Mouse (Mus musculus): ENCODE data around the gene Eif4a1.
"Not testable (repeated sequence)": the region's sequence is repeated elsewhere in the genome, so short reads cannot be mapped to it uniquely, and the experiment has no call there.

The Eif4a1 gene

GRCm38 (mm10) chr11:69702886-69703285, 30.7 kb upstream of the Eif4a1 start:
- DNase-seq (ENCODE audit: low read depth in 1 of 2, low spot score in 2 of 2) = not testable (repeated sequence)

- no peak for DNase-seq (ENCODE audit: low read depth in 1 of 2, low spot score in 2 of 2)
These were observed 27.4 kb upstream of the Eif4a1 start for GRCm38 (mm10) chr11:69699595-69699994.

- DNase-seq (ENCODE audit: low read depth in 1 of 2, low spot score in 2 of 2) = no peak
These were observed 26.4 kb upstream of the Eif4a1 start for GRCm38 (mm10) chr11:69698574-69698973.

- no peak for DNase-seq (ENCODE audit: low read depth in 1 of 2, low spot score in 2 of 2)
These were observed 25.2 kb upstream of the Eif4a1 start for GRCm38 (mm10) chr11:69697396-69697795.

GRCm38 (mm10) chr11:69695361-69696181, 23.3 kb upstream of the Eif4a1 start, which contains the start of the genes Tnfsf12 and Tnfsfm13:
Gene Tnfsf12, minus strand, starts transcription at chr11:69695849.
Gene Tnfsfm13, minus strand, starts transcription at chr11:69696098.
- peak; percentile 66 to 73 for DNase-seq (ENCODE audit: low read depth in 1 of 2, low spot score in 2 of 2)

- no peak for DNase-seq (ENCODE audit: low read depth in 1 of 2, low spot score in 2 of 2)
These were observed 22.8 kb upstream of the Eif4a1 start for GRCm38 (mm10) chr11:69695046-69695360.

GRCm38 (mm10) chr11:69693421-69693965, 21.3 kb upstream of the Eif4a1 start:
- no peak for DNase-seq (ENCODE audit: low read depth in 1 of 2, low spot score in 2 of 2)

GRCm38 (mm10) chr11:69692863-69693262, 20.6 kb upstream of the Eif4a1 start:
- no peak for DNase-seq (ENCODE audit: low read depth in 1 of 2, low spot score in 2 of 2)

- peak; percentile 65 to 71 for DNase-seq (ENCODE audit: low read depth in 1 of 2, low spot score in 2 of 2)
These were observed 20.1 kb upstream of the Eif4a1 start for GRCm38 (mm10) chr11:69692196-69692811.

GRCm38 (mm10) chr11:69689891-69690290, 17.7 kb upstream of the Eif4a1 start:
- DNase-seq (ENCODE audit: low read depth in 1 of 2, low spot score in 2 of 2) = no peak

- no peak for DNase-seq (ENCODE audit: low read depth in 1 of 2, low spot score in 2 of 2)
These were observed 14.8 kb upstream of the Eif4a1 start for GRCm38 (mm10) chr11:69687061-69687460.

- DNase-seq (ENCODE audit: low read depth in 1 of 2, low spot score in 2 of 2) = no peak
These were observed 14.2 kb upstream of the Eif4a1 start for GRCm38 (mm10) chr11:69686377-69686776.

GRCm38 (mm10) chr11:69685526-69686148, 13.4 kb upstream of the Eif4a1 start, which contains the start of gene Tnfsf13:
Gene Tnfsf13, minus strand, starts transcription at chr11:69685784.
- peak in 1 of 2 experiments; percentile 55 for DNase-seq (ENCODE audit: low read depth in 1 of 2, low spot score in 2 of 2)

GRCm38 (mm10) chr11:69684936-69685335, 12.7 kb upstream of the Eif4a1 start:
- DNase-seq (ENCODE audit: low read depth in 1 of 2, low spot score in 2 of 2) = no peak

GRCm38 (mm10) chr11:69684128-69684745, 12.0 kb upstream of the Eif4a1 start:
- DNase-seq (ENCODE audit: low read depth in 1 of 2, low spot score in 2 of 2) = no peak

GRCm38 (mm10) chr11:69683576-69683975, 11.4 kb upstream of the Eif4a1 start:
- DNase-seq (ENCODE audit: low read depth in 1 of 2, low spot score in 2 of 2) = no peak

- peak; percentile 77 to 79 for DNase-seq (ENCODE audit: low read depth in 1 of 2, low spot score in 2 of 2)
These were observed 10.8 kb upstream of the Eif4a1 start for GRCm38 (mm10) chr11:69682840-69683533.

GRCm38 (mm10) chr11:69682209-69682839, 10.1 kb upstream of the Eif4a1 start:
- DNase-seq (ENCODE audit: low read depth in 1 of 2, low spot score in 2 of 2) = no peak

GRCm38 (mm10) chr11:69681314-69682208, 9.3 kb upstream of the Eif4a1 start, which contains the start of gene Senp3:
Gene Senp3, minus strand, starts transcription at chr11:69682084.
- DNase-seq (ENCODE audit: low read depth in 1 of 2, low spot score in 2 of 2) = peak; percentile 90 to 95

Data from monocyte, adult 2 months (primary cell).